Comparison of ENCODE assay signal across 12 mouse cellular contexts in the genomic region with DNA sequence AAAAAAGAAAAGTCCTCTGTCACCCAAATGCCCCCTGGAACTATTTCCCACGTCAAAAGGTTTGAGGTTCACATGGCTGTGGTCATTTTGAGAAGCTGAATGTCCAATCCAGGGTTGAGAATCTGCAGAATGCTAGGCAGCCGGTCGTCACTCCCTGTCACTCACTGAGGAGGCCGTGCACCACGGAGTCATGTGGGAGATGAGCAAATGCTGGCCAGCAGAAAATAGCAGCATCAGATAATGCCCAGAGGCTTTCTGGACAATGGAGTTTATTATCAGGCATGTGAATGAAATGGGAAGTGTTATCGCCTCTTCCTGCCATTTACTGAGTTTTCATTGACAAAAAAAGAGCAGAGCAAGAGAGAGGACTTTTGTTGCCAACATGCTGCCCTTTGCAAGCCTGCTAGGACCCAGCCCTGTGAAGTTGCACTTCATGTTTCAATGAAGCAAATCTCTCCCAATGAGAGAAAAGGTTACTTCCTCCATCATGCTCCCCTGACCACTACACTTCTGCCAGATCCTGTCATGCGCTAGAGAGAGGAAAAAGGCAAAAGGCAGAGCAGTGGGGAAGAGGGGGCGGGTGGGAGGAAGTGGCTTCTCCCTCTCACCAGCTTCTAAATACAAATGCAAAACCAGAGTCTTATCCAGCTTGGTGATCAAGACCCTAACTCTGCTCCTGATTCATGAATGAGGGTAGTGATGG.
A peak's percentile ranks its signal among the peaks of the same experiment; 100 is the strongest.
DNase-seq lines count a peak whose midpoint lies in the region; ATAC-seq and TF ChIP-seq lines count a peak whose summit lies in the region.
"Had no signal": no experiment of that assay in that cellular context is flagged by ENCODE, and none has a peak within 500 bp of the region (broad histone marks: within the 10 kb centered on the region; RNA-seq: fewer than 3 reads in every experiment).

No protein-coding gene starts in this region.

- no peaks in the 10 kb centered on the region for H3K27me3 ChIP-seq in lung, embryonic 16.5 days (ENCODE audit: control insufficient read depth, insufficient read depth, low read depth, low read length)
- no peaks in the 10 kb centered on the region for H3K27me3 ChIP-seq in forebrain, embryonic 10.5 days (ENCODE audit: poor library complexity, severe bottlenecking)
- no peaks in the 10 kb centered on the region for H3K27me3 ChIP-seq in hindbrain, embryonic 13.5 days
- H3K27me3 ChIP-seq: hindbrain, embryonic 15.5 days; limb, embryonic 15.5 days had no signal

- no peaks in the 10 kb centered on the region for H3K36me3 ChIP-seq in lung, embryonic 16.5 days (ENCODE audit: control insufficient read depth, insufficient read depth, low read length)
- no peaks in the 10 kb centered on the region for H3K36me3 ChIP-seq in forebrain, embryonic 10.5 days (replicated peaks)
- no peaks in the 10 kb centered on the region for H3K36me3 ChIP-seq in hindbrain, embryonic 13.5 days
- H3K36me3 ChIP-seq: hindbrain, embryonic 15.5 days; limb, embryonic 15.5 days had no signal

- no peaks in the 10 kb centered on the region for H3K4me1 ChIP-seq in lung, embryonic 16.5 days (replicated peaks; ENCODE audit: control insufficient read depth, insufficient read depth, low read length)
- H3K4me1 ChIP-seq in lung, adult 2 months (ENCODE audit: control insufficient read depth, insufficient read depth, low read length) = no peaks in the 10 kb centered on the region; the same call in 1 of the 2 replicates
- H3K4me1 ChIP-seq in forebrain, embryonic 10.5 days = no peaks in the 10 kb centered on the region
- H3K4me1 ChIP-seq in hindbrain, embryonic 13.5 days (replicated peaks) = no peaks in the 10 kb centered on the region
- H3K4me1 ChIP-seq: hindbrain, embryonic 15.5 days; limb, embryonic 15.5 days had no signal

- 47% methylated on average over 8 of the region's 8 CpGs for WGBS in lung, embryonic 16.5 days
- WGBS in lung, adult 2 months = 37% methylated on average over 8 of the region's 8 CpGs
- WGBS in forebrain, embryonic 10.5 days = 73% methylated on average over 8 of the region's 8 CpGs
- WGBS in hindbrain, embryonic 13.5 days = 62% methylated on average over 8 of the region's 8 CpGs

- peak; percentile 65 for ATAC-seq in frontal cortex, adult (ENCODE audit: low TSS enrichment)
- peak; percentile 41; the same call in 1 of the 2 replicates for ATAC-seq in lung, embryonic 16.5 days (ENCODE audit: low read depth)
- peak; percentile 79 for ATAC-seq in common myeloid progenitor, adult 5-6 weeks (replicated peaks; ENCODE audit: low read depth, poor library complexity, severe bottlenecking)
- peak; percentile 82 for ATAC-seq in megakaryocyte progenitor cell, adult 5-6 weeks (replicated peaks; ENCODE audit: poor library complexity)
- no peak for ATAC-seq in hindbrain, embryonic 13.5 days (ENCODE audit: low FRiP score)

- DNase-seq in frontal cortex, postnatal 10 days (ENCODE audit: low spot score in 2 of 2) = no peak
- no peak for DNase-seq in lung, adult 2 months
- no peak for DNase-seq in forebrain, embryonic 10.5 days (ENCODE audit: extremely low spot score, low spot score)
- DNase-seq: cerebellum, adult 9-11 months; right cerebral cortex, postnatal 25 days had no signal

- no peak overlapping the region for H3K9ac ChIP-seq in lung, embryonic 16.5 days (ENCODE audit: low read length)
- no peak overlapping the region for H3K9ac ChIP-seq in hindbrain, embryonic 13.5 days
- H3K9ac ChIP-seq: hindbrain, embryonic 15.5 days; limb, embryonic 15.5 days had no signal

- TF ChIP-seq POLR2A in lung, adult 2 months (IDR thresholded peaks at IDR 0.05; ENCODE audit: borderline replicate concordance, extremely low read depth, low read depth, low read length) = no peak

- H3K4me3 ChIP-seq in lung, embryonic 16.5 days (ENCODE audit: low read length) = no peak overlapping the region
- H3K4me3 ChIP-seq in lung, adult 2 months (replicated peaks; ENCODE audit: extremely low read depth, low read depth, low read length) = no peak overlapping the region
- no peak overlapping the region for H3K4me3 ChIP-seq in forebrain, embryonic 10.5 days
- no peak overlapping the region for H3K4me3 ChIP-seq in hindbrain, embryonic 13.5 days
- H3K4me3 ChIP-seq: hindbrain, embryonic 15.5 days; limb, embryonic 15.5 days had no signal

- no peak overlapping the region for H3K4me2 ChIP-seq in lung, embryonic 16.5 days (ENCODE audit: low read depth, low read length)
- H3K4me2 ChIP-seq in hindbrain, embryonic 13.5 days = no peak overlapping the region
- H3K4me2 ChIP-seq: hindbrain, embryonic 15.5 days; limb, embryonic 15.5 days had no signal

- H3K27ac ChIP-seq in lung, embryonic 16.5 days (ENCODE audit: low read length) = no peak overlapping the region
- no peak overlapping the region for H3K27ac ChIP-seq in forebrain, embryonic 10.5 days
- no peak overlapping the region for H3K27ac ChIP-seq in hindbrain, embryonic 13.5 days
- H3K27ac ChIP-seq: hindbrain, embryonic 15.5 days; limb, embryonic 15.5 days had no signal

- no peaks in the 10 kb centered on the region for H3K9me3 ChIP-seq in lung, embryonic 16.5 days (ENCODE audit: control insufficient read depth, low read length)
- H3K9me3 ChIP-seq in forebrain, embryonic 10.5 days = no peaks in the 10 kb centered on the region
- H3K9me3 ChIP-seq in hindbrain, embryonic 13.5 days = no peaks in the 10 kb centered on the region
- H3K9me3 ChIP-seq: hindbrain, embryonic 15.5 days; limb, embryonic 15.5 days had no signal

- no peak for TF ChIP-seq CTCF in lung, adult 2 months (IDR thresholded peaks at IDR 0.05; ENCODE audit: insufficient read depth, low read length)
